Mouse (Mus musculus) stomach, embryonic 16.5 days (tissue): ENCODE measurements around the gene Spaca6. TPM values are rescaled to one million over a fixed set of nuclear protein-coding genes. Genes with fewer than 3 reads are reported as not detected.

Experiments used
- ATAC-seq: fragments of 200-750 bp; cut with Nextera tagmentation; 2 replicates; pipeline ENCODE4 v1.8.0; 2017; ENCODE audit warnings: moderate number of reproducible peaks, moderate TSS enrichment; ENCODE audit not compliant: insufficient read depth, low FRiP score
- H3K27ac ChIP-seq: fragments of 300-500 bp; sonication (generic); 2 replicates; pipeline ENCODE4 v1.5.1; 2014; ENCODE audit warnings: low read length
- H3K27me3 ChIP-seq: fragments of 300-500 bp; sonication (generic); 2 replicates; pipeline ENCODE4 v1.6.1; 2014; ENCODE audit warnings: low read length, control low read depth, mixed read lengths; ENCODE audit not compliant: control insufficient read depth, insufficient read depth
- H3K36me3 ChIP-seq: fragments of 300-500 bp; sonication (generic); 2 replicates; pipeline ENCODE4 v1.6.1; 2014; ENCODE audit warnings: low read length; ENCODE audit not compliant: control insufficient read depth, insufficient read depth
- H3K4me1 ChIP-seq: fragments of 300-500 bp; sonication (generic); 2 replicates; pipeline ENCODE4 v1.6.1; 2014; ENCODE audit warnings: low read length, control low read depth, mixed read lengths; ENCODE audit not compliant: control insufficient read depth, insufficient read depth
- H3K4me2 ChIP-seq: fragments of 300-500 bp; sonication (generic); 2 replicates; pipeline ENCODE4 v1.6.1; 2014; ENCODE audit warnings: low read depth, low read length, mixed read lengths
- H3K4me3 ChIP-seq: fragments of 300-500 bp; sonication (generic); replicated peaks from 2 replicates; pipeline ENCODE4 v1.5.1; 2014; ENCODE audit warnings: mild to moderate bottlenecking, low read length
- H3K9ac ChIP-seq: fragments of 300-500 bp; sonication (generic); 2 replicates; pipeline ENCODE4 v1.6.1; 2014; ENCODE audit warnings: low read length
- H3K9me3 ChIP-seq: fragments of 300-500 bp; sonication (generic); replicated peaks from 2 replicates; pipeline ENCODE4 v1.6.1; 2016; ENCODE audit warnings: low read length, control low read depth; ENCODE audit not compliant: control insufficient read depth
- WGBS: fragments of 180-500 bp; shearing (Covaris S2); extraction: QIAGEN DNeasy Blood & Tissue Kit; methylation state at CpG from one replicate; pipeline ENCODE4 v1.1.7; 2014; 5-methylcytosine and 5-hydroxymethylcytosine counted together
- polyA plus RNA-seq: library from polyadenylated mRNA; unstranded; fragments of >200 nt; fragmentation: Nextera tagmentation; extraction: Ambion mirVana; gene quantifications from 2 replicates; pipeline ENCODE4 v1.2.1, GENCODE M21; 2015

The Spaca6 gene
- polyA plus RNA-seq, 1 experiment from 2014 or later, result 29.8 TPM

DNA sequence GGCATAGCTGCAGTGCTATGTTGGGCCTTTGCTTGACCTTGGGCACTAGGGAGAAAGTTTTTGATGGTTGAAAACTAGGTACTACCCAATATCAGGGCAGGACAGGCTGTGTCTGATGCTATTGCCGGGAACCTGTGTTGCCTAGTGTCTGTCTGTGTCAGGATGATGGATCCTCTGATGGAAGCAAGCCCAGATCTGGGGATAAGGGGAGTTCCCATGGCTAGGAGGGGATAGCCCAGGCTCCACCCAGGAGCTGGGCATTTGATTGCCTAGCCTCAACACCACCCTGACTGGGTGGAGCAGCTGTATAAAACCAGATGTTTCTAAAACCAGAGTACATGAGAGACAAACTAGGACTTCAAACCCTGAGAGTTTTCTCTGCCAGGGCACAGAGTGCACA is 29.7 kb downstream of the Spaca6 start:
- no peak overlapping the region for H3K27ac ChIP-seq
- ATAC-seq, result no peak; the same call in 1 of the 2 replicates
- H3K4me2 ChIP-seq, result no peak overlapping the region
- H3K27me3 ChIP-seq, result no peaks in the 10 kb centered on the region
- no peaks in the 10 kb centered on the region for H3K4me1 ChIP-seq
- no peaks in the 10 kb centered on the region for H3K36me3 ChIP-seq
- H3K9ac ChIP-seq, result no peak overlapping the region
- H3K4me3 ChIP-seq, result no peak overlapping the region
- 55% methylated on average over 1 of the region's 1 CpGs for WGBS
- no peaks in the 10 kb centered on the region for H3K9me3 ChIP-seq

DNA sequence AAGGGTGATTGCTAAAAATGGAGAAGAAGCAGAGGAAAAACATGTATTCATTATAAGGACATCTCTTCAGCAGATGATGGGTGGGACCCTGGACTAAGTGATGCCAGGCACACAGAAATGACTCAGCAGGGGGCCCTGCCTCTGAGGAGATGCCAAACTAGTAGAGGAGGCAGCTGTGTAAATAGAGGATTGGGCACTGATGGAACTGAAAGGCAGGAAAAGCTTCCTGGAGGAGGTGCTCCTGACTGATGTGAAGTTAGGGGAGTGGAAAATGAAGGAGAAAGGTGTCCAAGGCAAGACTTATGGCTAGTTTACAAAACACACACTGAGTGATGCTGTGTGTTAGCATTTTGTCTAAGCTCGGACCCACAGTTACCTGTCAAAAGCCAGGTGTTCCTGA is 30.5 kb downstream of the Spaca6 start:
- H3K27ac ChIP-seq, result no peak overlapping the region
- H3K9ac ChIP-seq, result no peak overlapping the region
- 60% methylated on average over 1 of the region's 1 CpGs for WGBS
- no peaks in the 10 kb centered on the region for H3K27me3 ChIP-seq
- no peak for ATAC-seq
- H3K4me3 ChIP-seq, result no peak overlapping the region
- no peak overlapping the region for H3K4me2 ChIP-seq
- no peaks in the 10 kb centered on the region for H3K9me3 ChIP-seq
- H3K4me1 ChIP-seq, result no peaks in the 10 kb centered on the region
- no peaks in the 10 kb centered on the region for H3K36me3 ChIP-seq

DNA sequence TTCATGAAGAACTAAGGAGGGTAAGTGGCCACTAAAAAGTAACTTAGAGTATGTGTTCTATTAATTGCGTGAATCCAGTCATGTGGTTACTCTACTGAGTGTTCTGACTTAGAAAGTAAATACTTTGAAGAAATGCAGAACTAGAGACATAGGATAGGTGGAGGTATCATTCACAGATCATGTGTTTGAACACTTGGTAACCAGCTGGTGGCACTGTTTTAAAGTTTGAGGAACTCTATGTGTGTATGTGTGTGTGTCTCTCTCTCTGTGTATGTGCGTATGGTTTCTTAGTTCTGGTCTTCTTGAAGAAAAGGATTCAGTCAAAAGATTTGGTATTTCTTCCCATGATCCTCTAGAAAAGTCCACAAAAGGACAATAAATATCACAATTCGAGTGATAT is 33.2 kb downstream of the Spaca6 start:
- no peak; the same call in 1 of the 2 replicates for ATAC-seq
- Histone ChIP-seq H3K9ac (no peak overlapping the region), H3K4me1 (no peaks in the 10 kb centered on the region), H3K36me3 (no peaks in the 10 kb centered on the region; the same call in 1 of the 2 replicates), H3K9me3 (no peaks in the 10 kb centered on the region), H3K27me3 (no peaks in the 10 kb centered on the region), H3K4me2 (no peak overlapping the region), H3K27ac (no peak overlapping the region), H3K4me3 (no peak overlapping the region)
- 85% methylated on average over 3 of the region's 3 CpGs for WGBS

DNA sequence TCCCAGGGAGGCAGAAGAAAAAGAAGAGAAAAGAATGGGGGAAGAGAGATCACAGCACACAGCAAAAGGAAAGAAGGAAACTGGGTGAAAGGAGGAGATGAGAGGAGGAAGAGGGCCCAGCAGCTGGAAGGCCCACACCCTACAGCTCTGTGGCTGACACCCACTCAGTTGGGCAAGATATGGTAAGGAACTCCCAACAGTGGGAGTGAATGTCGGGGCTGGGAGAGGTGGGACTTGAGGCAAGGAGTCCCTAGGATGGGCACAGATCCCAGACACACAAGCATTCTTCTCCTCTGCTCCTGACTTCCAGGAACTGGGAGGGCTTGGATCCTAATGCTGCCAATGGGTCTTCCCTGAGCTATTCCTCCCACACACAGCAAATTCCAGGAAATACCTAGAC is 35.4 kb downstream of the Spaca6 start:
- Histone ChIP-seq H3K4me3 (no peak overlapping the region), H3K4me1 (no peaks in the 10 kb centered on the region), H3K9ac (no peak overlapping the region), H3K27me3 (no peaks in the 10 kb centered on the region), H3K4me2 (no peak overlapping the region), H3K36me3 (no peaks in the 10 kb centered on the region; the same call in 1 of the 2 replicates), H3K27ac (no peak overlapping the region), H3K9me3 (no peaks in the 10 kb centered on the region)
- WGBS, result 38% methylated on average over 1 of the region's 1 CpGs
- no peak for ATAC-seq

DNA sequence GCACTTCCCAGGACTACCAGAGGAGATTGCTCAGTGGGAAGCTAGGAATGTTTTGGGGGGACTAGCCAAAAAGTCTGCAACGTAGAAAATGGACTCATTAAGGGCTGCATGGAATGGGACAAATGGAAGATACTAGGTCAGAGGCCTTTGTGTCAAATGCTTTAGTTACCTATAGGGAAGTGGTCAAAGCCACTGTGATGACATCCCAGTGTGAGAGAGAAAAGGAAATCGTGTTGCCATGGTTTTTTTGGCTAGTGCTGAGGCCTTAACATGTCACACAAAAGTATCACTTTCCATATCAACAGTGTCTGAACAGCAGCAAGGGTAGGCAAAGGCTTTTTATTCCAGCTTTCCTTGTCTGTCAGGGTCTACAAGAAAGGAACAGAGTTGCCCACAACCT is 38.2 kb downstream of the Spaca6 start:
- no peaks in the 10 kb centered on the region for H3K4me1 ChIP-seq
- WGBS, result 54% methylated on average over 2 of the region's 2 CpGs
- H3K36me3 ChIP-seq, result no peaks in the 10 kb centered on the region; the same call in 1 of the 2 replicates
- no peak for ATAC-seq
- no peak overlapping the region for H3K27ac ChIP-seq
- H3K9ac ChIP-seq, result no peak overlapping the region
- H3K27me3 ChIP-seq, result no peaks in the 10 kb centered on the region
- no peak overlapping the region for H3K4me3 ChIP-seq
- no peak overlapping the region for H3K4me2 ChIP-seq
- H3K9me3 ChIP-seq, result no peaks in the 10 kb centered on the region

DNA sequence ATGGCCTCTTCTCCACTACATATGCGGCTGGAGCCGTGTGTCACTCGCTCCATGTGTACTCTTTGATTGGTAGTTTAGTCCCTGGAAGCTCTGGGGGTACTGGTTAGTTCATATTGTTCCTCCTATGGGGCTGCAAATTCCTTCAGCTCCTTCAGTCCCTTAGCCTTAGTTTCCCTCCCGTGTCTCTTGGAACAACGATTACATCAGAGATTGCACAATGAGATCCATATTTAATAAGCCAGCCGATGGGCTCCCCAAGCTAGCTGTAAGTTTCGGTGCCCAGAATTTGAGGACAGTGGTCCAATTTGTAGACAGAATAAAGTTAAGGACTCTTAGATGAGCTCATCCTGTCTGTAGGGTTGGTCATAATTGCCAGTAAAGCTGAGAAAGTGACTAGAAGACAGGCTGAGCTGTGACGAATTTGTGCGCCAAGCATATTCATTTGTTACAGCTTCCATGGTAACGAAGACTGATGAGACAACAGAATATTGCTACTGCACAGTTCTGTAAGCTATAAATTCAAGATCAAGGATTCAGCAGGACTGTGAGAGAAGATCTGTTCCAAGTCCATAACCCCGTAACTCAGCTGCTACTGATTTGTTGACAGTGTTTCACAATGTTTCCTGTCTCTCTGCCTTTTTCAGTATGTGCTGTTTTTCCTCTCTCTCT is 40.0 kb downstream of the Spaca6 start:
- H3K4me2 ChIP-seq, result no peak overlapping the region
- H3K36me3 ChIP-seq, result no peaks in the 10 kb centered on the region; the same call in 1 of the 2 replicates
- no peaks in the 10 kb centered on the region for H3K27me3 ChIP-seq
- H3K27ac ChIP-seq, result no peak overlapping the region
- 86% methylated on average over 11 of the region's 11 CpGs for WGBS
- ATAC-seq, result no peak
- H3K9me3 ChIP-seq, result no peaks in the 10 kb centered on the region
- no peak overlapping the region for H3K4me3 ChIP-seq
- no peaks in the 10 kb centered on the region for H3K4me1 ChIP-seq
- H3K9ac ChIP-seq, result no peak overlapping the region

DNA sequence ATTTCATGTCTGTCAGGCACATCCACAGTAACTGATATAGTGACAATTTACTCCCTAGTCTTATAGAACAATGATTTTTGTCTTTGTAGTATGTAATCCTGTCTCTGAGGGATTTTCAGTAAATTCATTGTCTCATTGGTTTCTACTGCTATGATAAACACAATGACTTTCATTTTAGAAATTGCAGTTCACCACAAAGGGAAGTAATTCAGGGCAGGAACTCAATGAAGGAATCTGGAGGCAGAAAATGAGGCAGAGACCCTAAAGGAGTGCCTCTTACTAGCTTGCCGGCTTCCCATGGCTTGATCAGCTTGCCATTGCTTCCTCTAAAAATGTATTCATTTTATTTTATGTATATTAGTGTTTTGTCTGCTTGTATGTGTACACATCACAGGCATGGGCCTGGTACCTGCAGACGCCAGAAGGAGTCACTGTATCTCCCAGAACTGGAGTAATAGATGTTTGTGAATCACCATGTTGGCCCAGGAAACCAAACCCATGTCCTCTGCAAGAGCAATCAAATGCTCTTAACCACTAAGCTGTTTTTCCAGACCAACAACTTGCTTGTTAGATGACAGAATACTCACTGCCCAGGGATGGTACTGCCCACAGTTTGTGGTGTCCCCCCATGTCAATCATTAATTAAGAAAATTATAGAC is 44.1 kb downstream of the Spaca6 start:
- no peaks in the 10 kb centered on the region for H3K4me1 ChIP-seq
- no peak overlapping the region for H3K9ac ChIP-seq
- H3K27ac ChIP-seq, result no peak overlapping the region
- 80% methylated on average over 2 of the region's 2 CpGs for WGBS
- no peak overlapping the region for H3K4me2 ChIP-seq
- H3K27me3 ChIP-seq, result no peaks in the 10 kb centered on the region
- no peak for ATAC-seq
- H3K4me3 ChIP-seq, result no peak overlapping the region
- no peaks in the 10 kb centered on the region for H3K36me3 ChIP-seq
- H3K9me3 ChIP-seq, result 0 out of 2 replicates have a peak, but pooled peaks cover 3% of the 10 kb centered on the region

DNA sequence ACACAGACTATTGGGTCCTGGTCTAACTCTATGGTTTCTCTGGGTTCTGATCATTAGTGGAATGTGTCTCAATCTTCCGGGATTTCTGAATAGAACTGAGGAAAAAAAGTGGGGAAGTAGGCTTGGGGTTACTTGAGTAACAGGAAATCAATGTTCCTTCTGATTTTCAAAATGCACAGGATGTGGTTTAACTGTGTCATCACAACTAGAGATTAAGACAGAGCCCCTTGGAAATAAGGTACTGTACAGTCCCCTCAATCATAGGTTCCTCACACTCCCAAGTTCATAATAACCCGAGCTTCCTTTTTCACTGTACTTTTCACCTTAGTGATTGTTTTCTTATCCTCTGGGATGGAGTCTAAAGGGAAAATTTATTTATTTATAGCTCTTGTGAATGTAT is 44.7 kb downstream of the Spaca6 start:
- Histone ChIP-seq H3K27me3 (no peaks in the 10 kb centered on the region), H3K36me3 (no peaks in the 10 kb centered on the region), H3K4me3 (no peak overlapping the region), H3K4me1 (no peaks in the 10 kb centered on the region), H3K9me3 (0 out of 2 replicates have a peak, but pooled peaks cover 3% of the 10 kb centered on the region), H3K9ac (no peak overlapping the region), H3K27ac (no peak overlapping the region), H3K4me2 (no peak overlapping the region)
- WGBS, result 85% methylated on average over 2 of the region's 2 CpGs
- no peak for ATAC-seq

DNA sequence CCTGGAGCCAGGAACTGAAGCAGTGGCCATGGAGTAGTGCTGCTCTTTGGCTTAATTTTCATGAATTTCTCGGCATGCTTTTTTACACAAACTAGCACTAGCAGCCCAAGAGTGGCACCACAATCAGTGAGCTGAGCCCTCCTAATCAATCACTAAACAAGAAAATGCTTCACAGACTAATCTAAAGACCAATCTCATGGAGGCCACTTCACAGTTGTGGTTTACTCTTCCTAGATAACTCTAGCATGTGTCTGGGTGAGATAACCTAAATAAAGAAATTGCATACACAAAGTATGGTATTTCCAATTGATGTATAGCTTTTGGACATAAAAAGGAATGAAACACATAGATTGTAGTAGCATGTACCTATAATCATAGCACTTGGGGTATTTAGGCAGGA is 52.4 kb downstream of the Spaca6 start:
- Histone ChIP-seq H3K27me3 (no peaks in the 10 kb centered on the region), H3K27ac (no peak overlapping the region), H3K4me2 (no peak overlapping the region), H3K9ac (no peak overlapping the region), H3K4me3 (no peak overlapping the region), H3K36me3 (no peaks in the 10 kb centered on the region), H3K9me3 (no peaks in the 10 kb centered on the region), H3K4me1 (no peaks in the 10 kb centered on the region)
- no peak for ATAC-seq
- WGBS, result 59% methylated on average over 1 of the region's 1 CpGs
